Mouse (Mus musculus) cerebellum, adult 2 months (tissue): ENCODE results near the gene Mars. TPM values are rescaled to one million over a fixed set of nuclear protein-coding genes. Genes with fewer than 3 reads are reported as not detected.

Source experiments
- DNase-seq, 2 experiments: peaks; one replicate each; pipeline ENCODE4 v3.0.0; 2021
- H3K27ac ChIP-seq: fragments of 200-500 bp; 2 replicates; pipeline ENCODE4 v1.5.1; 2012; ENCODE audit warnings: low read length, control low read depth, inconsistent platforms; ENCODE audit not compliant: insufficient read depth
- H3K27me3 ChIP-seq: fragments of 200-500 bp; 2 replicates; pipeline ENCODE4 v1.6.1; 2012; ENCODE audit warnings: inconsistent platforms, mild to moderate bottlenecking, low read length, moderate library complexity; ENCODE audit not compliant: control insufficient read depth, insufficient read depth
- H3K4me1 ChIP-seq: fragments of 200-500 bp; 2 replicates; pipeline ENCODE4 v1.6.1; 2011; ENCODE audit warnings: low read length; ENCODE audit not compliant: control insufficient read depth, insufficient read depth
- H3K4me3 ChIP-seq: fragments of 200-500 bp; replicated peaks from 2 replicates; pipeline ENCODE3; 2011; ENCODE audit warnings: mild to moderate bottlenecking, low read depth, low read length, control low read depth; ENCODE audit not compliant: insufficient read depth
- CTCF ChIP-seq: fragments of 200-500 bp; IDR thresholded peaks from 2 replicates; pipeline ENCODE4 v1.5.1; 2011; ENCODE audit warnings: low read depth, mild to moderate bottlenecking, control low read depth, low read length, moderate library complexity, borderline replicate concordance; ENCODE audit not compliant: insufficient read depth
- POLR2A ChIP-seq: fragments of 200-500 bp; IDR thresholded peaks from 2 replicates; pipeline ENCODE4 v1.6.1; 2011; ENCODE audit warnings: low read length, control low read depth, borderline replicate concordance; ENCODE audit not compliant: insufficient read depth
- WGBS: fragments of 180-500 bp; shearing (Covaris S2); methylation state at CpG from one replicate; pipeline ENCODE4 v1.1.7; 2018; 5-methylcytosine and 5-hydroxymethylcytosine counted together
- polyA plus RNA-seq: library from polyadenylated mRNA; depleted of rRNA; stranded (reverse); fragments of >200 nt; gene quantifications from 2 replicates; pipeline ENCODE4 v1.2.3, GENCODE M21; 2012

The Mars gene
- polyA plus RNA-seq, 1 experiment = 81.6 TPM

- no peak for DNase-seq
- 1% methylated on average over 27 of the region's 27 CpGs for WGBS
- no peak for TF ChIP-seq CTCF
- no peak for TF ChIP-seq POLR2A
- Histone ChIP-seq H3K27ac (no peak overlapping the region), H3K4me3 (no peak overlapping the region), H3K4me1 (no peaks in the 10 kb centered on the region), H3K27me3 (no peaks in the 10 kb centered on the region; the same call in 1 of the 2 replicates)
These were observed 29.2 kb upstream of the Mars start for GRCm38 (mm10) chr10:127340577-127341359.

- Histone ChIP-seq H3K4me1 (no peaks in the 10 kb centered on the region), H3K4me3 (peak overlapping the region; percentile 41), H3K27me3 (no peaks in the 10 kb centered on the region; the same call in 1 of the 2 replicates), H3K27ac (no peak overlapping the region)
- WGBS = under 1% methylated on average over 42 of the region's 42 CpGs
- DNase-seq = no peak
- no peak for TF ChIP-seq POLR2A
- no peak for TF ChIP-seq CTCF
These were observed 28.3 kb upstream of the Mars start for GRCm38 (mm10) chr10:127339683-127340576.

GRCm38 (mm10) chr10:127338930-127339682, 27.5 kb upstream of the Mars start:
- peak; percentile 90 for TF ChIP-seq CTCF
- no peak for TF ChIP-seq POLR2A
- no peaks in the 10 kb centered on the region; the same call in 1 of the 2 replicates for H3K27me3 ChIP-seq
- peak overlapping the region; percentile 41 for H3K4me3 ChIP-seq
- no peaks in the 10 kb centered on the region for H3K4me1 ChIP-seq
- peak; percentile 88 to 89 for DNase-seq
- H3K27ac ChIP-seq = no peak overlapping the region
- under 1% methylated on average over 31 of the region's 31 CpGs for WGBS

GRCm38 (mm10) chr10:127337536-127338099, 26.0 kb upstream of the Mars start:
- no peaks in the 10 kb centered on the region for H3K4me1 ChIP-seq
- no peak overlapping the region for H3K4me3 ChIP-seq
- H3K27ac ChIP-seq = no peak overlapping the region
- 94% methylated on average over 6 of the region's 6 CpGs for WGBS
- no peaks in the 10 kb centered on the region; the same call in 1 of the 2 replicates for H3K27me3 ChIP-seq
- TF ChIP-seq POLR2A (no peak), CTCF (no peak)
- DNase-seq = no peak

DNA sequence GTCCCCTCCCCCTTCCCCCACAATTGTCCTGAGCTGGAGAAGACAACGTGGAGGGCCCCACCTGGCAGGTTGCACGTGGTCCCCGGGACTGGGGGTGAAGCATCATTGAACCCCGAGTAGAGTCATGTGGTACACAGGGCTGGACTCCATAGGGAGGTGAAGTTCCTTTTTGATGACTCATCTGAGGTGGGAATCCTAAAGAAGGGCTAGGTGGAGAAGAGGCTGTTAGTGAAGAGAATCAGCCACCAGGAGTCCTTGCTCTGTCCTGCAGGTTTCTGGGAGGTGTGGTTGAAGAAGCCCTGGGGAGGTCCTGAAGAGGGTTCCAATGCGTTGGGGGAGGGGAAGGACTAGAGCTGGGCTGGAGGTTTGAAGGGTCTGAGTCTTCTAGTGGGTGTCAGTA, 25.4 kb upstream of the Mars start:
- WGBS = 65% methylated on average over 5 of the region's 5 CpGs
- DNase-seq = no peak
- TF ChIP-seq POLR2A (no peak), CTCF (no peak)

DNA sequence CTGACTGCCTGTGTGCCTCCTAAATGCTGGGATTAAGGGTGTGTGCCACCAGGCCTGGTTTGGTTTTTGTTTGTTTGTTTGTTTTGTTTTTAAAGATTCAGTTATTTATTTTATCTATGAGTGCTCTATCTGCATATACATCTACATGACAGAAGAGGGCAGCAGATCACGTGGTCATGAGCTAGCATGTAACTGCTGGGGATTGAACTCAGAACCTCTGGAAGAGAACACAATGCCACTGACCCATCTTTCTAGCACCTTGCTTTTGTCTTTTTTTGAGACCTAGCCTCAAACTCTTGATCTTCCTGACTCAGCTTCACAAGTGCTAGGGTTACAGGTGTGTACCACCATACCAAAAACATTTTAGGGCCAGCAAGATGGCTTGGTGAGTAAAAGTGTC, 23.7 kb upstream of the Mars start:
- DNase-seq = no peak
- H3K4me1 ChIP-seq = no peaks in the 10 kb centered on the region
- no peaks in the 10 kb centered on the region; the same call in 1 of the 2 replicates for H3K27me3 ChIP-seq
- WGBS = 74% methylated on average over 1 of the region's 1 CpGs
- H3K4me3 ChIP-seq = no peak overlapping the region
- no peak overlapping the region for H3K27ac ChIP-seq
- no peak for TF ChIP-seq POLR2A

More for the DNA sequence above, 25.4 kb upstream of the Mars start:
- H3K27me3 ChIP-seq = no peaks in the 10 kb centered on the region; the same call in 1 of the 2 replicates
- no peaks in the 10 kb centered on the region for H3K4me1 ChIP-seq
- no peak overlapping the region for H3K4me3 ChIP-seq
- H3K27ac ChIP-seq = no peak overlapping the region

DNA sequence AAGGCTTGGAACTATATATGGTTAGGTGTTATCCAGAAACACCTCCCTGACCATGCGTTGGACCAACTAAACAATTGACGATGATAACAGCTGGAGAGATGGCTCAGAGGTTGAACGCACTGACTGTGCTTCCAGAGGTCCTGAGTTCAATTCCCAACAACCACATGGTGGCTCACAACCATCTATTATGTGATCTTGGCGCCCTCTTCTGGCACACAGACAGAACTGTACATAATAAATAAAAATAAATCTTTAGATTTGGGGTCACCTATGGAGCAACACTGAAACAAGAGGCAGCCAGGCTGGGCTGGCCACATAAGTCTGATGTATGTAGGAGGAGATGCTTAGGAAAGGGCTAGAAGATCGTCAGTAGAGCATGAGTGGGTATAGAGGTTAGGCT, 21.6 kb upstream of the Mars start:
- Histone ChIP-seq H3K4me1 (no peaks in the 10 kb centered on the region), H3K4me3 (no peak overlapping the region), H3K27me3 (no peaks in the 10 kb centered on the region), H3K27ac (no peak overlapping the region)
- DNase-seq = no peak
- TF ChIP-seq CTCF = peak; percentile 13; the same call in 1 of the 2 replicates
- TF ChIP-seq POLR2A = no peak
- WGBS = 56% methylated on average over 5 of the region's 5 CpGs
